Mouse (Mus musculus) kidney, embryonic 16.5 days (tissue): Measurements from ENCODE around the gene Ubap2l. TPM values are rescaled to one million over a fixed set of nuclear protein-coding genes. Genes with fewer than 3 reads are reported as not detected.
A peak's percentile ranks its signal among the peaks of the same experiment; 100 is the strongest.

Experiments used
- ATAC-seq: fragments of 200-750 bp; cut with Nextera tagmentation; 2 replicates; pipeline ENCODE4 v1.8.0; 2017; ENCODE audit warnings: moderate TSS enrichment; ENCODE audit not compliant: low FRiP score, low TSS enrichment
- H3K27ac ChIP-seq: fragments of 300-500 bp; sonication (generic); 2 replicates; pipeline ENCODE4 v1.5.1; 2014; ENCODE audit warnings: low read length
- H3K27me3 ChIP-seq: fragments of 300-500 bp; sonication (generic); 2 replicates; pipeline ENCODE4 v1.6.1; 2014; ENCODE audit warnings: low read length, control low read depth, mixed read lengths; ENCODE audit not compliant: insufficient read depth
- H3K36me3 ChIP-seq: fragments of 300-500 bp; sonication (generic); 2 replicates; pipeline ENCODE4 v1.6.1; 2014; ENCODE audit warnings: low read length, control low read depth, mixed read lengths; ENCODE audit not compliant: insufficient read depth
- H3K4me1 ChIP-seq: fragments of 300-500 bp; sonication (generic); 2 replicates; pipeline ENCODE4 v1.6.1; 2014; ENCODE audit warnings: low read length, control low read depth, mixed read lengths; ENCODE audit not compliant: insufficient read depth
- H3K4me2 ChIP-seq: fragments of 300-500 bp; sonication (generic); replicated peaks from 2 replicates; pipeline ENCODE4 v1.6.1; 2014; ENCODE audit warnings: low read depth, low read length
- H3K4me3 ChIP-seq: fragments of 300-500 bp; sonication (generic); 2 replicates; pipeline ENCODE4 v1.5.1; 2014; ENCODE audit warnings: mild to moderate bottlenecking, low read length
- H3K9ac ChIP-seq: fragments of 300-500 bp; sonication (generic); replicated peaks from 2 replicates; pipeline ENCODE4 v1.6.1; 2014; ENCODE audit warnings: low read length
- H3K9me3 ChIP-seq: fragments of 300-500 bp; sonication (generic); 2 replicates; pipeline ENCODE4 v1.6.1; 2016; ENCODE audit warnings: low read length, control low read depth
- WGBS: fragments of 180-500 bp; shearing (Covaris S2); extraction: QIAGEN DNeasy Blood & Tissue Kit; methylation state at CpG from one replicate; pipeline ENCODE4 v1.1.7; 2014; 5-methylcytosine and 5-hydroxymethylcytosine counted together
- polyA plus RNA-seq: library from polyadenylated mRNA; unstranded; fragments of >200 nt; fragmentation: Nextera tagmentation; extraction: Ambion mirVana; gene quantifications from 2 replicates; pipeline ENCODE4 v1.2.1, GENCODE M21; 2015

Ubap2l gene
- polyA plus RNA-seq, 1 experiment from 2014 or later, result 152 TPM

DNA sequence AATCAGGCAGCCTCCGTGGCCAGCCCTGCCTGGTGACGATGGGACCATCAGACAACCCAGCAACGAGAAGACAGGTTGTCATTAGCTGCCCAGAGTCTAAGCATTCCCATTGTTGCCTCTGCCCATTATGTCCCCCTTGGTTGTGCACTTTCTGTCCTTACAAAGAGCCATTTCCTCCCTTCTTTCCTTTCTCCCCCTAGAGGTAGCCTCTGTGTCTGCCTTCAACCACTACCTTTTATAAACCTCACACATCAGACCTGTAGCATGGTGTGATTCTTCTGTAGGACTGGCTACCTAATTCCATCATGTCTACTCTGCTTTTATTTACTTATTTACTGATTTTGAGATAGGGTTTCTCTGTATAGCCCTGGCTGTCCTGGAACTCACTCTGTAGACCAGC, 65.2 kb downstream of the Ubap2l start:
- Histone ChIP-seq H3K4me2 (no peak overlapping the region), H3K9me3 (no peaks in the 10 kb centered on the region), H3K27me3 (no peaks in the 10 kb centered on the region), H3K9ac (no peak overlapping the region), H3K27ac (no peak overlapping the region), H3K36me3 (0 out of 2 replicates have a peak, but pooled peaks cover 2% of the 10 kb centered on the region), H3K4me3 (no peak overlapping the region), H3K4me1 (no peaks in the 10 kb centered on the region)
- ATAC-seq, result no peak
- 65% methylated on average over 3 of the region's 3 CpGs for WGBS

- H3K9ac ChIP-seq, result no peak overlapping the region
- H3K4me3 ChIP-seq, result no peak overlapping the region
- H3K4me2 ChIP-seq, result no peak overlapping the region
- ATAC-seq, result no peak
- H3K9me3 ChIP-seq, result no peaks in the 10 kb centered on the region
- no peaks in the 10 kb centered on the region for H3K36me3 ChIP-seq
- 0 out of 2 replicates have a peak, but pooled peaks cover 2% of the 10 kb centered on the region for H3K27me3 ChIP-seq
- no peak overlapping the region for H3K27ac ChIP-seq
- WGBS, result 73% methylated on average over 5 of the region's 5 CpGs
- no peaks in the 10 kb centered on the region for H3K4me1 ChIP-seq
Measured at GRCm38 (mm10) chr3:89982426-89982825, 70.0 kb downstream of the Ubap2l start.

DNA sequence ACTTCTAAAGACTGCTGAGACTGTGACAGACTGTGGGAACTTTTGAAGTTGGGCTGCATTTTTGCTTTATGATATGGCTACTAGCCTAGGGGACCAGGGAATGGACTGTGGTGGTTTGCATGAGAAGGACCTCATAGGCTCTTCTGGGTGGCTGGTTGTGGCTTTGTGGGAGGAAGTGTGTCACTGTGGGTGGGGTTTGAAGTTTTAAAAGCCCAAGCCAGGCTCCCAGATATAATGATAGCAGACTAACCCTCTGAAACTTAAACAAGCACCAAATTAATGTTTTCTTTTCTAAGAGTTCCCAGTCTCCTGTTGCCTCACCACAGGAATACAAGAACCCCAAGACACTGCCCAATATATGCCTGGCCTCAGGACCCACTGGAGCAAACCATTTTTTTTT, 75.6 kb downstream of the Ubap2l start:
- no peak for ATAC-seq
- Histone ChIP-seq H3K4me2 (no peak overlapping the region), H3K27ac (no peak overlapping the region), H3K4me3 (no peak overlapping the region), H3K36me3 (no peaks in the 10 kb centered on the region), H3K9me3 (no peaks in the 10 kb centered on the region), H3K9ac (no peak overlapping the region), H3K27me3 (0 out of 2 replicates have a peak, but pooled peaks cover 2% of the 10 kb centered on the region), H3K4me1 (no peaks in the 10 kb centered on the region)

DNA sequence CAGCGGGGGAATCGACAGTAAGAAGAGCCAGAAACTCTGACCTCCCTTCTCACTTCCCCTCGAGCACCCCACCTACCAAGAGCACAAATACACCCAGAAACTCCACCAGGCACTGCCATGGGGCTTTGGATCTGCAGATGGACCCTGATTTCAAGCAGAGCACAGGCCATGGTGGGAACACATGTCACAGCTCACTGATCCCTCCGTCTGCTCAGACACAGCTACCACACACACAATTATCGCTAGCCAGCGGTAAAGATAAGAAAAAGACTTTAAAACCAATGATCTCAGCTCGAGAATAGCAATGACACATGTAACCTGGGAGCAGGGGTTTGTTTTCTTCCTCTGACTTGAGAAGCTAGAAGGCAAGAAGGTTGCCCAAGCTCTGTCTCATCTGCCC, 83.9 kb downstream of the Ubap2l start:
- 59% methylated on average over 7 of the region's 7 CpGs for WGBS
- H3K9ac ChIP-seq, result no peak overlapping the region
- no peaks in the 10 kb centered on the region for H3K36me3 ChIP-seq
- H3K4me1 ChIP-seq, result peaks cover 8% of the 10 kb centered on the region
- H3K4me3 ChIP-seq, result no peak overlapping the region
- no peak for ATAC-seq
- H3K27me3 ChIP-seq, result no peaks in the 10 kb centered on the region
- no peak overlapping the region for H3K27ac ChIP-seq
- no peaks in the 10 kb centered on the region for H3K9me3 ChIP-seq
- no peak overlapping the region for H3K4me2 ChIP-seq

- no peaks in the 10 kb centered on the region for H3K9me3 ChIP-seq
- H3K4me3 ChIP-seq, result no peak overlapping the region
- H3K4me2 ChIP-seq, result no peak overlapping the region
- peaks cover 12% of the 10 kb centered on the region for H3K4me1 ChIP-seq
- no peak for ATAC-seq
- H3K36me3 ChIP-seq, result no peaks in the 10 kb centered on the region
- no peak overlapping the region for H3K9ac ChIP-seq
- no peak overlapping the region for H3K27ac ChIP-seq
- no peaks in the 10 kb centered on the region for H3K27me3 ChIP-seq
- 77% methylated on average over 4 of the region's 4 CpGs for WGBS
Measured at GRCm38 (mm10) chr3:89966946-89967345, 85.5 kb downstream of the Ubap2l start.

DNA sequence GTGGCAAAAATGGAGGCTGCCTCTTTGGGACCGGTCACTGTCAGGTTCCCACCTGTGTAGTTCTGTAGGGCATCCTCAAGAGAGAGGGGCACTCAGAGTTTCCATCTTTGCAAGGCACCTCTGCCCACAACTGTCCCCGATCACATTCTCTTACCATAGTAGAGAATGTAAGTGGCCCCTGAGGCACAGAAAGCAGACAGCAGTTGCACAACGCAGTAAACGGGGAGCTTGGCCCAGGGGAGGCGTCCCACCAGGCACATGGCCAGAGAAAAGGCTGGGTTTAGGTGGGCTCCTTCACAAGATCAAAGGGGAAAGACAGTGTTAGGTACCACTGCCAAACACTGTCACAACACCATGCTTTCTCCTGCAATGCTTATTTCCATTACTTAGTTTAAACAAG, 86.5 kb downstream of the Ubap2l start:
- no peak overlapping the region for H3K27ac ChIP-seq
- ATAC-seq, result no peak
- H3K4me2 ChIP-seq, result no peak overlapping the region
- H3K36me3 ChIP-seq, result no peaks in the 10 kb centered on the region
- no peaks in the 10 kb centered on the region for H3K27me3 ChIP-seq
- H3K9ac ChIP-seq, result no peak overlapping the region
- peaks cover 22% of the 10 kb centered on the region for H3K4me1 ChIP-seq
- 92% methylated on average over 5 of the region's 5 CpGs for WGBS
- H3K4me3 ChIP-seq, result no peak overlapping the region
- H3K9me3 ChIP-seq, result no peaks in the 10 kb centered on the region

GRCm38 (mm10) chr3:89965557-89965956, 86.9 kb downstream of the Ubap2l start:
- H3K4me2 ChIP-seq, result no peak overlapping the region
- no peak overlapping the region for H3K27ac ChIP-seq
- no peaks in the 10 kb centered on the region for H3K36me3 ChIP-seq
- no peak for ATAC-seq
- no peak overlapping the region for H3K4me3 ChIP-seq
- no peak overlapping the region for H3K9ac ChIP-seq
- 94% methylated on average over 8 of the region's 8 CpGs for WGBS
- peaks cover 26% of the 10 kb centered on the region for H3K4me1 ChIP-seq
- H3K27me3 ChIP-seq, result no peaks in the 10 kb centered on the region
- no peaks in the 10 kb centered on the region for H3K9me3 ChIP-seq

GRCm38 (mm10) chr3:89963926-89964739, 88.3 kb downstream of the Ubap2l start:
- H3K36me3 ChIP-seq, result no peaks in the 10 kb centered on the region
- H3K27me3 ChIP-seq, result no peaks in the 10 kb centered on the region
- H3K4me2 ChIP-seq, result peak overlapping the region; percentile 93
- ATAC-seq, result 0 out of 2 replicates have a peak, but pooled peaks have one; percentile 5
- H3K27ac ChIP-seq, result peak overlapping the region; percentile 95
- peaks cover 31% of the 10 kb centered on the region for H3K4me1 ChIP-seq
- no peaks in the 10 kb centered on the region for H3K9me3 ChIP-seq
- WGBS, result 25% methylated on average over 22 of the region's 22 CpGs
- H3K4me3 ChIP-seq, result peak overlapping the region; percentile 89
- H3K9ac ChIP-seq, result peak overlapping the region; percentile 93

DNA sequence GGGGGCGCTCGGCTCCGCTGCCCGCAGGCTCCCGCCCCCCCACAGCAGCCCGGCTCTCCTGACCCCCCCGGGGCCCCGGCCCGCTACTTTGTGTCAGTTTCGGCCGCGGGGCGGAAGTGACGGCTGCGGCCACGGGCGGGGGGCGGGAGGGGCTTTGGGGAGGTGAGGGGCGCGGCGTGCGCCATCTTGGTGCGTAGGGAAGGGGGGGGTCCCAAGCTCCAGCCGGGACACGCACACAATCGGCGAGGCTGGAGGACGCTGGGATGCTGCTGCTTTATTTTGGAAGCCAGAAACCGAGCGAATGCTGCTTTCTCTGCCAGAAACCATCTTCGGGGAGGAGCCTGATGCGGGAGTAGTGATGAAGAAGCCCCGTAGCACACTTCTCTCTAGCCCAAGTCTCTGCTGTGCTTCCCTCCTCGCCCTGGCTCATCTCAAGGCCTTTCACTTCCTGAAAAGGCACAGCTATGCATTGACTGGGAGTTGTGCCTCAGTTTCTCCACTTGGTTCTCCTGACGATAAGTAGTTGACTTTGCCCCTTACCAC, 89.1 kb downstream of the Ubap2l start, which contains the start of gene Atp8b2:
Gene Atp8b2, minus strand, starts transcription at position 288 of the 543 bp plus-strand sequence.
- Histone ChIP-seq H3K9ac (peak within 1 kb of the TSS; percentile 93), H3K36me3 (no peaks in the 10 kb centered on the region), H3K27ac (peak within 1 kb of the TSS; percentile 95), H3K27me3 (no peaks in the 10 kb centered on the region), H3K4me1 (peaks cover 31% of the 10 kb centered on the region), H3K4me2 (peak within 1 kb of the TSS; percentile 93), H3K4me3 (peak within 1 kb of the TSS; percentile 89), H3K9me3 (no peaks in the 10 kb centered on the region)
- ATAC-seq, result peak; percentile 52
- WGBS, result 0% methylated on average over 32 of the region's 35 CpGs

DNA sequence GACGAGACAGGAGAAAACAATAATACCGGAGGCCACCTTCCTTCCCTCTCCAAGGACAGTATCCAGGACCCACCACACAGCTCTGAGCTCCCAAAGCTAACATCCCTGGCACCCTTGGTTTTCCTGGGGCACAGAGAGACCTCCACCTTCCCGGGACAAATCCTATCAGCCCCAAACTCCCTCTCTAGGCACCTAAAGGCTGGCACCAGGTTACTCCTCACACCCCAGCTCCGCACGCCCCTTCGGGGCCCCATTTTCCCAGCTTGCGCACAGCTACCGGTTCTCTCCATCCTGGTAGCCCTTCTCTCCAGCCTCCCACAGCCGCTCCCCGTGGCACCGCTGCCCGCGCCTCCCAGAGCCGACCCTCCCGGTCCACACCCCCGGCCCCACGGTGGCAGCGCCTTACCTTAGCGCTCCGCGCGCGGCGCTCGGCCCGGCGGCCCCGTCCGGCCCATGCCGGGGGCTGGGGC, 89.6 kb downstream of the Ubap2l start:
- peak overlapping the region; percentile 89 for H3K4me3 ChIP-seq
- H3K36me3 ChIP-seq, result peaks cover 3% of the 10 kb centered on the region
- H3K9me3 ChIP-seq, result no peaks in the 10 kb centered on the region
- peaks cover 31% of the 10 kb centered on the region for H3K4me1 ChIP-seq
- under 1% methylated on average over 30 of the region's 30 CpGs for WGBS
- ATAC-seq, result peak; percentile 1; the same call in 1 of the 2 replicates
- H3K9ac ChIP-seq, result peak overlapping the region; percentile 93
- peak overlapping the region; percentile 93 for H3K4me2 ChIP-seq
- no peaks in the 10 kb centered on the region for H3K27me3 ChIP-seq
- peak overlapping the region; percentile 95 for H3K27ac ChIP-seq
